Mouse (Mus musculus): ENCODE data around the gene Marc2. TPM values are rescaled to one million over a fixed set of nuclear protein-coding genes. Genes with fewer than 3 reads are reported as not detected.

The Marc2 gene
- 43.8 and 44.1 TPM in 2 replicates for polyA plus RNA-seq (2012; rRNA removed)

- no peak for DNase-seq (ENCODE audit: low read depth)
- no peak for TF ChIP-seq CTCF (IDR thresholded peaks at IDR 0.05; ENCODE audit: borderline replicate concordance, extremely low read depth, insufficient read depth, insufficient read length)
- no peak for TF ChIP-seq POLR2A (IDR thresholded peaks at IDR 0.05; ENCODE audit: borderline replicate concordance, extremely low read depth, insufficient read depth, insufficient read length, poor library complexity, severe bottlenecking)
Measured at GRCm38 (mm10) chr1:184846092-184846750, at the start of gene Marc2. TSS of gene Marc2 (minus strand) at chr1:184846451.

GRCm38 (mm10) chr1:184891998-184892397 is 45.7 kb upstream of the Marc2 start:
- no peak for DNase-seq (ENCODE audit: low read depth)
- TF ChIP-seq POLR2A (IDR thresholded peaks at IDR 0.05; ENCODE audit: borderline replicate concordance, extremely low read depth, insufficient read depth, insufficient read length, poor library complexity, severe bottlenecking) (no peak), CTCF (IDR thresholded peaks at IDR 0.05; ENCODE audit: borderline replicate concordance, extremely low read depth, insufficient read depth, insufficient read length) (peak; percentile 29; the same call in 1 of the 2 replicates)

- no peak for DNase-seq (ENCODE audit: low read depth)
- no peak for TF ChIP-seq POLR2A (IDR thresholded peaks at IDR 0.05; ENCODE audit: borderline replicate concordance, extremely low read depth, insufficient read depth, insufficient read length, poor library complexity, severe bottlenecking)
- TF ChIP-seq CTCF (IDR thresholded peaks at IDR 0.05; ENCODE audit: borderline replicate concordance, extremely low read depth, insufficient read depth, insufficient read length): no peak
Measured at GRCm38 (mm10) chr1:184889454-184889853, 43.2 kb upstream of the Marc2 start.

- TF ChIP-seq CTCF (IDR thresholded peaks at IDR 0.05; ENCODE audit: borderline replicate concordance, extremely low read depth, insufficient read depth, insufficient read length): no peak
- TF ChIP-seq POLR2A (IDR thresholded peaks at IDR 0.05; ENCODE audit: borderline replicate concordance, extremely low read depth, insufficient read depth, insufficient read length, poor library complexity, severe bottlenecking): no peak
- DNase-seq (ENCODE audit: low read depth): no peak
Measured at GRCm38 (mm10) chr1:184886160-184886559, 39.9 kb upstream of the Marc2 start.

- TF ChIP-seq POLR2A (IDR thresholded peaks at IDR 0.05; ENCODE audit: borderline replicate concordance, extremely low read depth, insufficient read depth, insufficient read length, poor library complexity, severe bottlenecking) (no peak), CTCF (IDR thresholded peaks at IDR 0.05; ENCODE audit: borderline replicate concordance, extremely low read depth, insufficient read depth, insufficient read length) (peak; percentile 39; the same call in 1 of the 2 replicates)
- DNase-seq (ENCODE audit: low read depth): peak; percentile 35
Measured at GRCm38 (mm10) chr1:184882281-184883268, 36.3 kb upstream of the Marc2 start, which contains the start of gene C130074G19Rik. TSS of gene C130074G19Rik (minus strand) at chr1:184883218.

- no peak for DNase-seq (ENCODE audit: low read depth)
Measured at GRCm38 (mm10) chr1:184881861-184882260, 35.6 kb upstream of the Marc2 start.

GRCm38 (mm10) chr1:184881211-184881610 is 35.0 kb upstream of the Marc2 start:
- DNase-seq (ENCODE audit: low read depth): no peak
- no peak for TF ChIP-seq POLR2A (IDR thresholded peaks at IDR 0.05; ENCODE audit: borderline replicate concordance, extremely low read depth, insufficient read depth, insufficient read length, poor library complexity, severe bottlenecking)

More at GRCm38 (mm10) chr1:184881861-184882260, 35.6 kb upstream of the Marc2 start:
- no peak for TF ChIP-seq CTCF (IDR thresholded peaks at IDR 0.05; ENCODE audit: borderline replicate concordance, extremely low read depth, insufficient read depth, insufficient read length)
- TF ChIP-seq POLR2A (IDR thresholded peaks at IDR 0.05; ENCODE audit: borderline replicate concordance, extremely low read depth, insufficient read depth, insufficient read length, poor library complexity, severe bottlenecking): no peak

- no peak for DNase-seq (ENCODE audit: low read depth)
- TF ChIP-seq CTCF (IDR thresholded peaks at IDR 0.05; ENCODE audit: borderline replicate concordance, extremely low read depth, insufficient read depth, insufficient read length): no peak
- no peak for TF ChIP-seq POLR2A (IDR thresholded peaks at IDR 0.05; ENCODE audit: borderline replicate concordance, extremely low read depth, insufficient read depth, insufficient read length, poor library complexity, severe bottlenecking)
Measured at GRCm38 (mm10) chr1:184878860-184879259, 32.6 kb upstream of the Marc2 start.

- TF ChIP-seq CTCF (IDR thresholded peaks at IDR 0.05; ENCODE audit: borderline replicate concordance, extremely low read depth, insufficient read depth, insufficient read length): no peak
Measured at GRCm38 (mm10) chr1:184877306-184877705, 31.1 kb upstream of the Marc2 start.

GRCm38 (mm10) chr1:184873910-184874309 is 27.7 kb upstream of the Marc2 start:
- TF ChIP-seq CTCF (IDR thresholded peaks at IDR 0.05; ENCODE audit: borderline replicate concordance, extremely low read depth, insufficient read depth, insufficient read length) (no peak), POLR2A (IDR thresholded peaks at IDR 0.05; ENCODE audit: borderline replicate concordance, extremely low read depth, insufficient read depth, insufficient read length, poor library complexity, severe bottlenecking) (no peak)
- no peak for DNase-seq (ENCODE audit: low read depth)

More at GRCm38 (mm10) chr1:184877306-184877705, 31.1 kb upstream of the Marc2 start:
- DNase-seq (ENCODE audit: low read depth): no peak

GRCm38 (mm10) chr1:184872069-184872819 is 26.0 kb upstream of the Marc2 start:
- TF ChIP-seq CTCF (IDR thresholded peaks at IDR 0.05; ENCODE audit: borderline replicate concordance, extremely low read depth, insufficient read depth, insufficient read length) (no peak), POLR2A (IDR thresholded peaks at IDR 0.05; ENCODE audit: borderline replicate concordance, extremely low read depth, insufficient read depth, insufficient read length, poor library complexity, severe bottlenecking) (no peak)
- no peak for DNase-seq (ENCODE audit: low read depth)

Data from brain, embryonic 14.5 days (tissue).